Mouse (Mus musculus): ENCODE measurements around the gene Tdp1. TPM values are rescaled to one million over a fixed set of nuclear protein-coding genes. Genes with fewer than 3 reads are reported as not detected.

The Tdp1 gene
- total RNA-seq (2021), result 1 to 10 TPM; 4.5 to 4.7 TPM
- long read RNA-seq, experiment 1, partial matches to known transcripts, result 1 of 9 reads
- long read RNA-seq, experiment 1, other reads (novel, unspliced or antisense), result 3 of 9 reads
- long read RNA-seq, experiment 2, partial matches to known transcripts, result 0 of 4 reads
- long read RNA-seq, experiment 2, other reads (novel, unspliced or antisense), result 0 of 4 reads

- DNase-seq (ENCODE audit: low spot score), result peak; percentile 86
Observed at GRCm38 (mm10) chr12:99884269-99885261, at the start of gene Tdp1, which contains the start of gene Efcab11. Gene Tdp1 (plus strand): TSS chr12:99884517. Gene Efcab11 (minus strand): TSS chr12:99884439.

DNA sequence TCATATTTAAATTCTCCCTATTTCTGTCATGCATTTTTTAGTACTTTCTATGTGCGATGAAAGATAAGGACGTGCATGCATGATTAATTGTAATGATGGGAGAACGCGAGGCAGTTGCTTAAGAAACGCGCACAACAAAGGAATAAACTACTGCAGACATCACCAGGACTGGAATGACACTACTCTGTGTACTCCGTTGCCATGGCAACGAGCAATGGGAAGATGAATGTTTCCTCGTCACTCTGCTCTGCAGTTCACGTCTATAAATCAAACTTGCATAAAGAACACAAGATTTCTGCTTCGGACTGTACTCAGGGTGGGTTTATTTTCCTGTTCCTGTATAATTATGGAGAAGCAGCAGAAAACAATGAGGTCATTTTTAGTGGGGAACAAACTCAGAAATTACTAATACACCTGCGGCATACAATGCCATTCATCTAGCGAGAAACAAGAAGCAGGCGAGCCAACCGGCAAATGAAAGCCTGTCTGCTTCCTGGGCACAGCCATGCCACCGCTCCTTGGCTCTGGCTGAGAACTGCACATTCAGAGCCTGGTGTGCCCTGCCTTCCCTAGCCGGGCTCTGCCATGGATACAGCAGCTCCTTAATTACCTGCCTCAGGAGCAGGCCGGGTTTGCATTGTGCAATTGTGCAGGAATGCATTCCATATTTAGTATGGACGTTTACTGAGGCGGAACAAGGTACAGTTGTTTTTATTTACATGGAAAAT, 47.7 kb upstream of the Tdp1 start:
- DNase-seq (ENCODE audit: low spot score), result peak; percentile 16

DNA sequence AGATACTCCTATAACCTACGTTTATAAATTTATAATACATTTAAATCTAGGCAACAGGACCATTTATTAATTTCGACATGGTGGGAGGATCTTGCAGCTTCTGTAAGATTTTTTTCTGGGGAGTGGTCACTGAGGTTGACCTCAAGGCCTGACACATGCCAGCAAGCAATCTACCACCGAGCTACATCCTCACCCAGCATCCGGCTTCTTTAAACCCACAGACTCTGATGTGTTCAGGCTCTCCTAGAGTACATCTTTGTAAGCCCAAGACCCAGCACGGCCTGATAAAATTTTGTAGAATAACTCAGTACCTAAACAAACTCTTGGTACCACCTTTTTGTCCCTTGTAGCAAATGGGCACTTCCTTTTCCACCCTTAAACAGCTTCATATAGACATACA, 46.8 kb upstream of the Tdp1 start:
- no peak for DNase-seq (ENCODE audit: low spot score)

DNA sequence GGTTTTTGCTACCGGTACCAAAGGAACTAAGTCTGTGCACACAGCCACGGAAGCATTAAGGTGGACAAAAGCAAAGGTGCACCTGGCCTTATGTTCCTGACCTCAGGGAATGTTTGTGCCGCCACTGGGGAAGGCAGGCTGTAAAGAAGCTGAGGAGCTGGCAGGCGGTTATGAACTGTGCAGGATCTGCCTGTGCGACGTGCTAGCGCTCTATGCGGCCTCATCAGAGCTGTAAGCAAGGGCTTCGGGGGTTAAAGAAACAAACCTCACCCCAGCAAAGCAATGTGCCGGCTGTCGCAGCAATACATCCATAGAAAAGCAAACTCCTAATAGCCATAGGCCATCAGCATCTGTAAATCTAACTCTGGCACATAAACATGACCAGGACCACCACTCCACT, 46.2 kb upstream of the Tdp1 start:
- DNase-seq (ENCODE audit: low spot score), result no peak

- peak; percentile 24 for DNase-seq (ENCODE audit: low spot score)
Observed at GRCm38 (mm10) chr12:99838703-99839102, 45.6 kb upstream of the Tdp1 start.

DNA sequence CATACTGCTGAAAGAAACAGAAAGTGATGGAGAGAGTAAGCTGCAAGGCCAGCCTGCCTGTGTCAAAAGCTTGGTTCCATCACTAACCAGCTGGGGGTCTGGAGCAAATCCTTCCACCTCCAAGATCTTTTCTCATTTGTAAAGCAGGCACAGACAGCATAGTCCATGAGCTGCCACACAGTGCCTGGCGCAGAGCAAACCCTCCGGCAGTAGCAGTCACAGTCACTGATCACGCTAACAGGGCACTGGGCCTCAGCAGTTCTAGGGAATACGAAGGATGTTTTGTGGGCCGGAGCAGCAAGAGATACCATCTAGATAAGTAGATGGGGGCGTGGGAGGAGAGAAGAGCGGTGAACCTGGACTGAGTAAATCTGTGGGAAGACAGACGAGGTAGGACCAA, 39.4 kb upstream of the Tdp1 start:
- DNase-seq (ENCODE audit: low spot score), result no peak

GRCm38 (mm10) chr12:99849996-99850395, 34.3 kb upstream of the Tdp1 start:
- no peak for DNase-seq (ENCODE audit: low spot score)

- DNase-seq (ENCODE audit: low spot score), result no peak
Observed at GRCm38 (mm10) chr12:99853323-99854258, 30.7 kb upstream of the Tdp1 start.

DNA sequence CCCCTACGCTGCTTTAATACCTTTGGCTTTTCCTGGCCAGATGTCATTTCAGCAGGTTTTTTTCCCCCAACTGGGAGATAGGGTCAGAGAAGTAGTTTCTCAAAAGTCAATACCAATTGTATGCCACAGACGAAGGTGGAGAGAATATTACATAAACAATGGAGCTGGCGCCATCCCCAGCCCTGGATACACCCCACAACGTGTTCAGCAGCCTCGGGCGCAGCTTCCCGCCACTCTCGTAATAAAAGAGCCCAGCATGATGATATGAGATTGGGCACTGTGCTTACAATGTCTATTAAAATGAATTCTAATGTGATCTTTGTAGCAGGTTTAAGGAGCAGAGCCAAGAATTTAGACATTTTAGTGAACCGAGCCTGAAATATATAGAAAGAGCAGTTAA, 28.3 kb upstream of the Tdp1 start:
- no peak for DNase-seq (ENCODE audit: low spot score)

DNA sequence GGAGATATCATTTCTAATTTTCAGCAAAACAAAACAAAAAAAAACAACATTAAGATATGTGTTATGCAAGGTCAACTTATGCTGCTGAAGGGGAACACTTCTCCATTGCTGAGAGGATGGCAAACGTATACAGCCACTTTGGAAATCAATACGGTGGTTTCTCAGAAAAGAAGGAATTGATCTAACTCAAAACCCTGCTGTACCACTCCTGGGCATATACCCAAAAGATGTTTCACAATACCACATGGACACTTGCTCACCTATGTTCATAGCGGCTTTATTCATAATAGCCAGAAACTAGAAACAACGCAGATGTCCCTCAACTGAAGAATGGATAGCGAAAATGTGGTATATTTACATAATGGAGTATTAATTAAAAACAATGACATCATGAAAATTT, 25.7 kb upstream of the Tdp1 start:
- no peak for DNase-seq (ENCODE audit: low spot score)

DNA sequence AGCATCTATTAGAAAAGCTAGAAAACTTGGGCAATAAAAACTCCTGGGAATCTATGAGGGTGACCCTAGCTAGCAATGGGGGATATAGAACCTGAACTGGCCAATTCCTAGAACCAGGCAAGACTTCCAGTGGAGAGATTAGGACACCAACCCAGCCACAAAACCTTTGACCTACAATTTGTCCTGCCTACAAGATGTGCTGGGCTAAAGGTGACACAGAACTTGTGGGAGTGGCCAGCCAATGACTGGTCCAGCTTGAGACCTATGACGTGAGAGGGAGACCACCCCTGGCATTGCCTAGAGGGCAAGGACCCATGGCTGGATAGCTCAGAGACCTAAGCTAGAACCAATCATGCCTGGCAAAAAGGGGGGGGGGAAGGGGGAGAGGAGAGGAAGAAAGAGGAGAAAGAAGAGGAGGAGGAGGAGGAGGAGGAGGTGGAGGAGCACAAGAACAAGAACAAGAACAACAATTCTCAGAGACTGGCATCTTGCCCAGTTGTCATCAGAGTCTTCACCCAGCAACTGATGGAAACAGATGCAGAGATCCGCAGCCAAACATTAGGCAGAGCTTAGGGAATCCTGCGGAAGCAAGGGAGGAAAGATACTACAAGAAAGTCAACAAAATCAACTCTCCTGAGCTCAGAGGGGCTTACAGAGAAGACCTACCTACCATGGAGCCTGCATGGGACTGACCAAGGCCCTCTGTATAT, 24.8 kb upstream of the Tdp1 start:
- DNase-seq (ENCODE audit: low spot score), result no peak

DNA sequence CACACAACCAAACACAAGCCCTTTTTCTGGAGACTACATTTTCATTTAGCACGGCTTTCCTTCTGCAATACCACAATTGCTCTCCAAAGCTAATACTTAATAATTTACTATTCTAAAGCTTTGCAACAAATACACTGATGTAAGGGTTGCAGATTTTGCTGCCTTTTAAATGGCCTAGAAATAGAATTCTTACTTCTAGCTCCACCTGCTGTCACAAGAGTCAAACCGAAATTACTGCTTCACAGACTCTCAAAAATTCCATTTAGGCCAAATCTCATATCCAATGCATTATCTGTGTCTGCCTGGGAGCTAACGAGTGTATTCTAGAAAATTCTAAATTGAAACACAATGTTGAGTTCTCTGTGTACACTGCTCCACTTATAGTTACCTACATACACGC, 23.3 kb upstream of the Tdp1 start:
- DNase-seq (ENCODE audit: low spot score), result no peak

DNA sequence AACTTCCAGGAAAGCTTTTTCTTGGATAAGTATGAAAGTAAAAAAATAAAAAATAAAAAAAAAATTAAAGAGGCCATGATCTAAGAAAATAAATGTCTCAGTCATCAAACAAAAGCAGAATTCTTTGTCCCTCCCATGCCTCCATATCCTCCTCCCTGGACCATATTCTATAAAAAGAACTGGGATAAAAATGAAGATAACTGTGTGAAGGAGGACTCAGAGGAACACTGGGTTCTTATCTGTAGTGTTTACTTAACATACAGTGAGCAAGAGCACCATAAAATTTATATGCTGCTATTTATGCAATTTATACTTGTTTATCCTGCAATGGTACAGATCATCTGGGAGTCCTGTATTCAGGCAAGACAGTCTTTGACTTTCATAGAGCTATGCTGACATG, 19.7 kb upstream of the Tdp1 start:
- DNase-seq (ENCODE audit: low spot score), result no peak

DNA sequence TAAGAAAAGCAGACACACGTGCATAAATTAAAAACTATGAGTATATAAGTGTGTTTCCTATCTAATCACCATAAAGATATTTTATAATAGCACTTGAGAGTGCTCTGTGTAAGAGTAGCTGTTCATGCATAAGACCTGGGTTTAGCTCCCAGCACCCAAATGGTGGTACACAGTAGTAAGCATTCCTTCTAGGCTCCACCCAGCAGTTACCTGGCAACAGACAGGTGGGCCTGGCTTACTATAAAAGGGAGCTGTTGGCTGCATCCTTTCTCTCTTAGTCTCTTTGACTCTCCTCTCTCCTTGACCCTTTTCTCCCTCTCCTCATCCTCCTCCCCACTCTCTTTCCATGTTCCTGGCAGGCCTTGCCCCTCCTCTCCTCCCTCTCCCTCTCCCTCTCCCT, 15.5 kb upstream of the Tdp1 start:
- DNase-seq (ENCODE audit: low spot score), result no peak

DNA sequence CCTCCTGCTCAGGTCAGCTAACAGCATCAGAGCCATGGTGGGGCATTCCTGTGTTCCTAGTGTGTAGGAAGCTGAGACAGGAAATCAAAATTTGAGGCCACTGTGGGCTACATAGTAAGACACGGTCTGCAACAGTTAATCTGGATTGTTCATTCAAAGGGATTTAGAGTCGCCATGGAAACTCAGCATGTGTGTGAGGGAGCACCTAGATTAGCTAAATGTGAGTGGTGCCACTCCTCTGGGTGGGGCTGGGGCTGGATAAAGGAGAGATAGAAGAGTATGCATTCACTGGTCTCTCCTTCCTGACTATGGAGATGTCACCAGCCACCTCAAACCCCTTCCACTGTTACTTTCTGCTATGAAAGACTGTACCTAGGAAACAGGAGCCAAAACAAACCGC, 10.9 kb upstream of the Tdp1 start:
- no peak for DNase-seq (ENCODE audit: low spot score)

DNA sequence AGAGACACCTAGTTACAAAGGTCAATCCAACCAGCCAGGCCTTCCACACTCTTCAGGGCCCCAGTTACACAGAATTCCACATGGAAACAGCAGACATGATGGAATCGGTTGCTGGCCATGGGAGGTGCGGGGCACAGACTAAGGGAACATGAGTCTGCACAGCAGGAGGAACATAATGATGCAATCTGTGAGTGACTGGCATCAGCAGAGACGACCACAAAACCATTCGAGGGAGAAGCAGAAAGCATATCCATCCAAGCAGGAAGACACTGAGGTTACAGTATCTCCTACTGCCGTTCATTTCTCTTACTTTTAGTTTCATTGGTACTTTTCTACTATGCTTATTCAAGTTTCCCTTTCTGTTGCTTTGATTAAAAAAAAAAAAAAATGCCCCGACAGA, 9.7 kb upstream of the Tdp1 start:
- DNase-seq (ENCODE audit: low spot score), result no peak

DNA sequence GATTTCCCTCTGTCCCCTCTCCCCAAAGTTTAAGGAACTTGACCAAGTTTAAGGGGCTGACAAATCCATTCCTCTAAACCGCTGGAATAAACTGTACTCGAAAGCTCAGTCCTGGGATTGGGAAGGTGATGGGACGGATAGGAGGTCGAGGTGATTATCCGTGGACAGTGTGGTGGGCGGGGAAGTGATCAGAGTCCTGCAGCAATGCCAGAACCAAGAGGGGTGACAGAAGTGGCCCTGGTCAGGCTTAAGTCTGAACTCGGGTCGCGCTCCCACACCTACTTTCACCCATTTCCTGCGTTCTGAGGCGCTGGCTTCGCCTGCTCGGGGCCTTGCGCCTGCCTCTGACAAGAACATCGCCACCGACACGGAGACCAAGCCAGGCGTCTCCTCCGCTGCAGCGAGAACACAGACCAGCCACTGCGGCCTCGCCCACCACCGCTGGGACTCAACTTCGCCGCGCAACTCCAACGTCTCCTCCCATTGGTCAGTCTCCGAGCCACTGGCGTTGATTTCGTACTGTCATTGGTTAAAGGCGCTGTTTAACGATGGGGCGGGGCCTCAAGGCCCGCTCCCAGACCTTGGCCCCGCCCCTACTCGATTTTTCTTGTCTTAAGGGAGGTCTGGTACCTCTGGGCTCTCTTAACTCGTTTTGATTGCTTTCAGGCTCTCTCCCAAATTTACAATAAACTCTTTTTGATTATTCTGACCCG, 1.2 kb upstream of the Tdp1 start:
- DNase-seq (ENCODE audit: low spot score), result peak; percentile 89

- no peak for DNase-seq (ENCODE audit: low spot score)
Observed at GRCm38 (mm10) chr12:99883713-99884105, 608 bp upstream of the Tdp1 start.

DNA sequence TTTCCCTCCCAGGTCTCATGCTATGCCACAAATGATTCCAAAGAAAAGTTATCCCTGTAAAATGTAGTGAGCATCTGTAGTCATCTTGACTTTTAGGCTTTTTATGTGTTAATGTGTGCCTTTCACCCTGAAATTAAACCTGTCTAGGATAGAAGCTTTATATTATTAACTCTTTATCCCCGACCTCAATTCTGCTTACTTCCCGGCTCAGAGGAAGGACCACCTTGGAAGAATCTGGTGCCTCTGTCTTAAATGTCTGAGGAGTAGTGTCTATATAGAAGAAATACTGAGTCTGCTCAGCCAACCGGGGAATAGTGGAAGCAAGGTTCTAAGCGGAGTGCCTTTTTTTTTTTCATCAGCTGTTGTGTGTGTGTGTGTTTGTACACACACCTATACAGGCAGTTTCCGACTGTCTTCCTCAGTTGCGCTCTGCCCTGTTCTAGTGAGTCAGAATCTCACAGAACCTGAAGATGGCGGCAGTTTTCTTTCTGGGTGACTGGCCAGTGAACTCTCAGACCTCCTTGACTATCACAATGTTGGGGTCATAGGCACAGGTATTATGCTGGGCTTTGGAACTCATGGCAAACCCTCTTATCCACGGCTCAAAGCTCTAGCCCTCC, 1.1 kb downstream of the Tdp1 start:
- DNase-seq (ENCODE audit: low spot score), result no peak

Data from gastrocnemius, adult 18-20 months (tissue).